Mouse (Mus musculus) erythroblast, adult 5-6 weeks (primary cell): ENCODE results near the gene Cep104. TPM values are rescaled to one million over a fixed set of nuclear protein-coding genes. Genes with fewer than 3 reads are reported as not detected.
A peak's percentile ranks its signal among the peaks of the same experiment; 100 is the strongest.

Experiments used
- ATAC-seq: replicated peaks from 2 replicates; pipeline ENCODE4 v1.8.0; 2016; ENCODE audit warnings: moderate number of reproducible peaks, mild to moderate bottlenecking, moderate TSS enrichment, inconsistent platforms; ENCODE audit not compliant: poor library complexity, low FRiP score, severe bottlenecking
- total RNA-seq, 2 experiments: library from RNA; stranded (forward) in 1 of 2; stranded (reverse) in 1 of 2; fragments of 150-400 nt in 1 of 2; fragments of 200-764, 138-1000 nt in 1 of 2; gene quantifications; 2 replicates each; pipeline versions ENCODE4 v1.2.3 to v1.2.4; 2015 to 2017; ENCODE audit warnings: low replicate concordance in 2 of 2

The Cep104 gene
- total RNA-seq (2015; ENCODE audit: low replicate concordance) (1.9 and 6.1 TPM in 2 replicates), total RNA-seq (2017; ENCODE audit: low replicate concordance) (5.0 and 11.9 TPM in 2 replicates)

DNA sequence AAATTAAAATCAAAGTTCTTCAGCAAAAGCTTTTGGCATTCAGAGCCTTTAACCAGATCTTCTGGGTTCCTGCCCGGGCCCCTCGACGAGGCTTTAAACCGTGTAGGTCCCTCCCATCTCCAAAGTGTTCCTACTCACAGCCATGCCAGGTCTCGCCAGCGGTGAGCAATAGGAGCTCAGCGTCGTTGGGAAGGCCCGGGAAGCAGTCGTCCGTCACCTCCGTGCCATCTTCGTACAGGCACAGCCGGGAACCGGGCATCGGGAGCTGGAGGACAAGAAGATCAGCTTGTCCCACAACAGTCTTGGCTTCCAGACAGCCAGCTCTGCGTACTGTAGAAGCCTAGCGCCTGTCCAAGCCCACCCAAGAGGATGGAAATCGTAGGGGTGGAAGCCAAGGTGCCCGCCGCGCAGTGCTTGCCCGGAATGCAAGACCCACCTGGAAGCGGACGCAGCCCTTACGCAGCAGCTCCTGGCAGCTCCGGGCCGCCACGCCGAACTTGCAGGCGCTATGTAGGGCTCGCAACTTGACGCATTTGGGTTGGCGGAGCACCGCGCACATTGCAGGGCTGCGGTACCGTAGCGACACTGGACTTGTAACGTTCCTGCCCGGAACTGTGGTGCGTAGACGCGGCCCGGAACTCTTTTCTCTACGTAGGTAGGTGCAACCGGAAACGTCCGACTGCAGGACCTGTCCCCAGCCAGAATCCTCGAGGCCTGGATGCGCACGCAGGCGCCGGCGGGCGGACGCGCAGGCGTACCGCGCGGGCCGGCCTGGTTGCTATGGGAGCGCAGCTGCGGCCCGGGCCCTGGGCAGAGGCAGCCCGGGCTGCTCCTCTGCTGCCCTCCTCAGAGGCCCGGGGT lies at the start of gene Cep104, which contains the start of gene Dffb:
Cep104 (plus strand) TSS at position 764 of the 861 bp plus-strand sequence.
Dffb (minus strand) TSS at position 696 of the 861 bp plus-strand sequence.
- peak; percentile 94 for ATAC-seq

DNA sequence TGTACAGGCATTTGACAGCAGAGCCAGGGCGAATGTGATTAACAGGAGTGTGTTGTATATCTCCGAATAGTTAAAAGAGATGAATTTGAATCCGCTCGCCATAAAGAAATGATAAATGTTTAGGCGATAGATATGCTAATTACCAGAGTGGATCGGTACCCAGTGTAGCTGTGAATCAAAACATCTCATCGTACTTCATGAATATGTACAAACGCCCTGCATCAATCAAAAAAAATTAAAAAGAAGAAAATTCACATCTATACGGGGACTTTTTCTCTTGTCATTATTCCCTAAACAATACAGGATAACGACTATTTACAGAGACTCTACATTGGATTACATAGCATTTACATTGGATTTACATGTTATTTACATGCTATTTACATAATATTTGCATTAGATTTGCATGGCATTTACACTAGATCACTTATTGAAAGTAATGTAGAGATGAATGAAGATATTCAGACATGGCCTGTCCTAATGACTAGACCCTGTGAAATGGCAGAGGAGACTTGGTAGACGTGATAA lies 46.2 kb upstream of the Cep104 start:
- no peak for ATAC-seq

DNA sequence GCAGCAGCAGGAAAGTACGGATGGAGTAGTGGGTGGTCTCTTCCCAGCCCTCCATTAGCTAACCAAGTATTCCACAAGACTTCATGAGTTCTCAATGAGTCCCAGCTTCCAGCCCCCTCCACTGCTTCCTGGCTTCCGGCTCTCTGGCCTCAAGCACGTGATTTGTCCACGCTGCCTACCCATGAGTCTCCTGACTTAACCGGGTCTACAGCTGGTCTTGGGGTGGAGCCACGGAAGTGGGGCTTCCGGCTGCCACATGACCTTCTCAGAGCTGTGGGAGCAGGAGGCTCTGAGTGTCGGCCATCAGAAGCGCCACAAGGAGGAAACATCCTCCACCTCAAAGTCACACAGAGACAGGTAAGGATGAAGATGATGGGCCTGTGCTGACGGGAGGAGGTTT lies 45.6 kb upstream of the Cep104 start:
- ATAC-seq, result no peak

DNA sequence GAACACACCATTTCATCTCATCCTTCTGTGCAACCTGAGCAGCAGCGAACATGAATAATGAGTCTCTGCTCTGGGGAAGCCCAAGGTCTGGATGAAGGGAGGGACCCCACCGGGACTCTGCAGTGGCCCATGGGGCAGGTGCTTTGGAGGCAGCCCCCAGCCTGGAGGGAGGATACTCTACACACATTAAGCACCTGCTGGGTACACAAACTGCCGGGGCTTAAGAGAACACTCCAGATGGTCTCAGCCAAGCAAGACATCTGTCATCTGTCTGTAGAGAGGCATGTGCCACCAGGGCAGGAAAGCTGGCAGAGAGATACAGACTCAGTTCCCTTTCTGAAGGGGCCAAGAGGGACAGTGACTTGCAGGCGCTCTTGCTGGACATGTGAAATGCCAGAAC lies 45.1 kb upstream of the Cep104 start:
- no peak for ATAC-seq

DNA sequence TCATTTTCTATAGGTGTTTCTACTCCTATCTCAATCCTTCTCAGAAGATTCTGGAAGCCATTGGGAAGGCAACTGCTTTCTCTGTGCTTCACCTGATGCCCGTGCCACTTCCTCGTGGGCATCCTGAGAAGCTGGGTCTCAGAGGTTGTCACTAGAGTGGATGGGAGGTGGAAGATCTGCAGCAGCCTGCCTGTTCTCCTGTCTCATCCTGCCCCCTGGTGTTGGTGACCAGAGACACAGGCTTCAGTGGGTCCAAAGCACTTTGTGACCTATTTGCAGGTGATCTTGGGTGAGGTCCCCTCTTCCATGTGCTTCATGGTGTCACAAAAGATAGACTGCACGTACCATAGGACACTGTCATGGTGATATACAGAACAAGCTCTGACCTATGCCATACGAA lies 31.8 kb upstream of the Cep104 start:
- ATAC-seq, result no peak

DNA sequence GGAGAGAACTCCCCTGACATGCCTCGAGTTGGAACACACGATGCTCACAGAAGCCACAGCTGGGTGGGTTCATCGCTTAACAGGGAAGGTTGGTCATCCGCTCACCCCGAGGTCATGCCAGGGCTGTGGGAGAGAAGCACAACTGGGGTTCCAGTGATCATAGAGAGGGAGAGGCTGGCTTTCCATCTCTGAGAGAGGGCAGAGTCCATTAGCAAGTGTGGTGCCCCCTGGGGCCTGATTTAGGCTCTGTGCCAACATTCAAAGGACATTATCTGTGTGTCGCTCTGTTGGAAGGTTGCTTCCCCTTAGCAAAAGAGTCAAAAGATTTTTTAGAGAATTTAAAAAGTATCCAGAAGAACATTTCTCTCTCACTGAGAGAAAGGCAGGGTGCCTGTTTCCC lies 30.7 kb upstream of the Cep104 start:
- no peak for ATAC-seq

DNA sequence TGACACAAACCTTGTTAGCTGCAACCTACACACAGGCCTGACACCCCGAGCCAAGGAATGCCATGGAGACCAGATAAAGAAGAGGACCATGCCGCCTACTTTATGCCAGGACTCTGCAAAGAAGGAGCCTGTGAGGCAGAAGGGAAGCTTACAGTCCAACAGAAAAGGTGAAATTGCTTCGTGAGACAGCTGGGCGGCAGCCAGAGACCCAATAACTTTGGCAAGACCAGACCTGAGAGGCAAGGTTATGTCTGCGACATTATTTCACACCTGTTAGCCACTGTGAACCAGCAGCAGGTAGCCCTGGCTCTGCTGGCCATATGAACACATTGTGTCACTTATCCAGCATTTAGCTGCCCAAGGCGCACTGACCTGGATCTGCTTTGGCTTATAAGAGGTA lies 29.3 kb upstream of the Cep104 start:
- ATAC-seq, result no peak

DNA sequence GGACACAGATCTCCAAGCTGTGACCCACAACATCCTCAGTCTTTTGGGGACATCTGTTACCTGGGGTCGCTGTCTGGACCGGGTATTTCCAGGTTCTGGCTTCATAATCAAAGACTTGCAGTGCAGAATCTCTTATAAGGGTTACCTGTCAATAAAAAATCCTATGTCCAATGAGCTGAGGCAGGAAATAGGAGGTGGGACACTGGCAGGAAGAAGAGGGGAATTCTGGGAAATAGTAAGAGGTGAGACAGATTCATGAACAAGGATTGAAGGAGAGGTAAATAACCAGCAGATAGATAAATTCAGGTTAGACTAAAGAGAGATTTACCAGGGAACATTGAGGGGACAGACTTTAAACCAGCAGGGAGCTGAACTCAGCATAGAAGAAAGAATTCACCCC lies 24.6 kb upstream of the Cep104 start:
- ATAC-seq, result no peak

DNA sequence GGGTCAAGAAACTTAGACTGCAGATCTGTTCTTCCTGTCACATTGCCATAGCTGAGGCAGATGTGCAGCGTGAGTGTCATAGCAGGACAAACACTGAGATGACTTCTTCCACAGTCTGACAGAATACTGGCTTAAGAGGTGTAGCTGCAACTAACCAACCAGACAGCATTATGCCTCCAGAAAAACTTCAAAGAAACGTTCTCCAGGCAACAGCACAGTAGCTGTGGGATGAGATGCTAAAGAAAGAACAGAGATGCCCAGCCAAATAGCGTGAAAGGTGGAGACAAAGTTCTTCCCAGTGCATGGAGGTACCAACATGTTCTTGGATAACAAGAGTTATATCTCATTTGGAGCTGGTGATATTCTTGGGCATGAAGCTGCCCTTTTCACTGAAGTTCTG lies 23.8 kb upstream of the Cep104 start:
- ATAC-seq, result no peak

DNA sequence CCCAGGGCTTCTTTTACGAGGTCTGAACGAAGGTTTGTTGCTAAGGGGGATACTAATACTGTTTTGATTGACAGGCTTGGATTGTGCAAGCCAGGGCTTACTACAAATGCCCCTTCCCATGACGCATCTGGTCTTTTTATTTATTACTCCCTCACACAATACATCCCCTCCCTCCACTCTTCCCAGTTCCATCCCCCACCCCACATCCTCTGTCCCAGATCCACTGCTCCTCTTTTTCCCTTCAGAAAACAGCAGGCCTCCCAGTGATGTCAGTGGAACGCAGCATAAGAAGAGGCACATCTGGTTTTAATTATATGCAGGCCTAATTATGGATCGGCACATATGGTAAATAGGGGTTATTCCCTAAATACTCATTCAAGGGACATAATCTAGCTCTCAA lies 23.3 kb upstream of the Cep104 start:
- no peak for ATAC-seq

DNA sequence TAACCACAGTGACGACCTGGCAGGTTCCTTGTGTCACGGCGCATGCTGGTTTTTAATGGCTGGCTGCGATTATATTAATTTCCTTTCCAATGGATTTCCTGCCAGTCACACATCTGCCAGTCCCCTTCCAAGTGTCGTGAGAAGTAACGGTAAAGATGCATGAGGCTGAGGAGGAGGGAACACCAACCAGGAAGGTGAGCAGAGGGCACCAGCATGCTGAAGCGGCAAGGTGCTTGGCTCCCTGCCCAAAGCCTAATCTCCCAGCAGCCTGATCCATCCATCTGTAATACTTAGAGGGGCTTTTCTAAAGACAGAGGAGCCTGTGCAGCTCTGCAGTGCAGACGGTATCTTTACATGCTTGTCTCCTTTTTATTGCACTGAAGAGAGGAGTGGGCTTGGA lies 19.3 kb upstream of the Cep104 start:
- no peak for ATAC-seq

DNA sequence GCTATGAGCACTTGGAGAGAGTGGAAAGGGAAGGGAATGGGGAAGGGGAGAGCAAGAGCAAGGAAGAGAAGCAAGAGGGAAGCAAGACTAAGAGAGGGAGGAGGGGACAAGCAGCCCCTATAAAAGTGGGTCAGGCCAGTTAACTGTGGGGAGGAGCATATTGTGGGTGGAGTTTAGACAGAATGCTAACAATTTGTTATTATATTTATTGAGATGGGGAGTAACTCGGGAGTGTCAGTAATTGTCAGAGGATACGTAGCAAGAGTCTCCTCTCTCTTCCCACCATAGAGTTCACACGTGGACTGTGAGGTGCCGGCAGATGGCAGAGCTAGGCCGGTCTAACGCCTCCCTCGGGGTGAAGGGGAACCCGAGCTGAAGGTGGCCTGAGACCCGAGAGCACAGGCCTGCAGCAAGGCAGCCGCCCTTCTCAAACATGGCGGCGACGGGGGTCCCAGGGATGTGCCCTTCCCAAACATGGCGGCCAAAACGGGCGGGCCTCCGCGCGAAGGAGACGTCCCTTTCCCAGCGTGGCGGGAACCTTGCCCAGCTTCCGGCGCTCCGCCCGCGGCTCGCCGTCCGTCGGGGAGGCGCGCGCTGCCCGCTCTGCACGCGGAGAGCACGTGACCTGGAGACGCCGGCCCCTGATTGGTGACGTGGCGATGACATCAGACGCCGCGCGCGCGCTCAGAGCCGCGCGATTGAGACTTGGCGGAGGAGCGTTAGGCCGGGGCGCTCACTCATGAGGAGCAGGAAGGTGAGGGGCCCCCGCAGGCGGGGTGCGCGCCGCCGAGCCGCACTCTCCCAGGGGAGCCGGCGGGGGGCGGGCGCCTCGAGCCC lies 18.2 kb upstream of the Cep104 start, which contains the start of gene A430005L14Rik:
A430005L14Rik (plus strand) TSS at position 669 of the 837 bp plus-strand sequence.
- ATAC-seq, result peak; percentile 94

DNA sequence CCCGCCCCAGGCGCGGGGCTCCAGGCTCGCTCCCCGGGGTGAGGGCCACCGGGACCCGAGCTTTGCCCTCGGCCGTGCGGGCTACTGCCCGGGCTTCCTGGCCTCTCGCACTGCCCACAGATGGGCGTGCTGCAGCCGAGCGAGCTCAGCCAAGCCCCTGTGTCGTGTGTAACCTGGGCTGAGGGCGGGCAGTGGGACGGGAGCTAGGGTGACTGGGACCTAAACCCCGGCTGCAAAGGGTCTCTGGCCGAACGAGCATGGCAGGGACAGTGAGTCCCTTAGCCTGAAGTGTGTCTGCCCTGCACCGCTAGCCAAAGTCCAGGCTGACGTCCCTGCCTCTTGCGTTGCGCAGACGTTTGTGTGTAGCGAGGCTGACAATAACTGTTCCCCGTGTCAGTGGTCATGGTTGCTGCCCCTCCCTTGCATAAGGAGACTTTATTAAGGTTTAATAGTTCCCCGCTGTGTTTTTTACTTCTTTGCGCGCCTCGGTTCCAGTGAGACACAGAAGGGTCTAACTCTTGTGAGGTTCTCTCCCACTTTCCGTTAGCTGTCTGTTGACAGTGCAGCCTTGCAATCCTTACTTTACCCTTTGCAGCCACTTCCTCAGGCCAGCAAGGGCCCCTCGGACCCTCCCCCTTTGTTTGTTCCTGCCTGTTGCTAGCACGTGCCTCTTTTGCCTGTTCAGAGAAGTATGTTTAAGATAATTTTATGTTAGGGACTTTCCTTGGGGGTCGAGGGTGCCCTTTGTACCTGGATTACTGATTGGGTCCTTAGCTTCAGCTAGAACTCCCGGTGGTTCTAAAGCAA lies 17.3 kb upstream of the Cep104 start:
- peak; percentile 44 for ATAC-seq

DNA sequence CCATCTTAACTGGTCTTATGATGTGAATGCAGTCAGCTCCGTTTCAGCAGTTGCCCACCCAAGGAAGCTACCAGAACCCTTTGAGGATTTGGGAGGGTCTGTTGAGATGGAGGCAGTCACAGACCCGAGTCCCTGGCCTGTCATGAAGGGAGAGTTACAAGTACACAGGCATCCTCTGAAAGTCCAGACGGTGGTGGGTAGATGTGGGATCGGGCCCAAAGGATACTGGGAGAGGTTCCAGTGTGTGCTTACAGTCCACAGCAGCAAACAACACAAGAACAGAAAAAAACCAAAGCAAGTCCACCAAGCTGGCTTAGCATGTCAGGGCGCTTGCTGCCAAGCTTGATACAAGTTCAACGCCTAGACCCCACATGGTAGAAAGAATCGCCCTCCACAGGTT lies 12.4 kb upstream of the Cep104 start:
- ATAC-seq, result no peak

DNA sequence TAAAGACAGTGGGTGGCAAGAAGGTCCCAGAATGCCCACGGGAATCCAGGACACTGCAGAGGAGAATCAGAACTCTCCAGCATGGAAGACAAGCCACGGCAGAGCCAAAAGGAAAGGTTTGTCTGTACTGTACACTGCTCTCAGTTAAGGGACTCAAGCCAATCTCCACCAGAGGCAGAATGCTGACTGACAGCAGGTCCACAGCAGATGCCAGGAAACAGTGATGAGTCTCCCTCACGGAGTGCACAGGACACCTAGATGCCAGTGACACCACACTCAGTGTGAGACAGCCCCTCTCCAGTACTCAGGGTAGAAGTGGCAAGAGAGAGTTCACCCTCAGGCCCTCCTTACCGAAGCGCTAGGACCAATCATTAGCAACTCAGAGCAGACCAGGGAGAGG lies 8.3 kb upstream of the Cep104 start:
- no peak for ATAC-seq

DNA sequence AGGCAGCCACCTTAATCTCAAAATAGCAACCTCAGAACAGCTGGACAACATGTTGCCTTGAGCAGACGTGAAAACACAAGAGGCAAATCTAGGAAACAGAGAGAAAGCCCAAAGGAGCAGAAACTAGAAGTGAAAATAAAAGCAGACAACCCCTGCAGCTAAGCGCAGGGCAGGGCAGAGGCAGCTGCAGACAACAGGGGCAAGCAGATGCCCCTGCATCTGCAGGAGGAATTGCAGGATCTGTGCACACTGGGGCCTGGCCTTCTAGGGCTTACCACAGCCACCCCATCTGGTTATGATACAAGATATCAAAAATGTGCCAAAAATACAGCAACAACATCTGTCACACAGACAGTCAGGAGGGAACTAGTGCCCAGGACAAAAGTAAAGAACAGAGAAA lies 7.4 kb upstream of the Cep104 start:
- ATAC-seq, result no peak

DNA sequence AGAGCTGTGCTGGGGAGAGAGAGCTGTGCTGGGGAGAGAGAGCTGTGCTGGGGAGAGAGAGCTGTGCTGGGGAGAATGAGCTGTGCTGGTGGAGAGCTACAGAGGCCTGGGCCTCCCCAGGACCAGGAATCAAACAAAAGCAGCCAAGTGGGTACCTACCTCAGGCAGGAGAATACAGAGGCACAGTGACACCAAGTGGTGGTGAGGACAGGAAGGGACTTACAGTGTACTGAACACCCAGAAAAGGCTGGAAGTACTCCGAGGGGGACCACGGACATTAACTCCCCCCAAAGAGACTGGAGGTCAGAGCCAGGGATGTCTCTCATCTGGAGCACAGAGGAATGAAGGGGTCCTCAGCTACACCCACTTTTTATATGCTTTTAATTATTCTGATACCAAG lies 6.9 kb upstream of the Cep104 start:
- no peak for ATAC-seq

DNA sequence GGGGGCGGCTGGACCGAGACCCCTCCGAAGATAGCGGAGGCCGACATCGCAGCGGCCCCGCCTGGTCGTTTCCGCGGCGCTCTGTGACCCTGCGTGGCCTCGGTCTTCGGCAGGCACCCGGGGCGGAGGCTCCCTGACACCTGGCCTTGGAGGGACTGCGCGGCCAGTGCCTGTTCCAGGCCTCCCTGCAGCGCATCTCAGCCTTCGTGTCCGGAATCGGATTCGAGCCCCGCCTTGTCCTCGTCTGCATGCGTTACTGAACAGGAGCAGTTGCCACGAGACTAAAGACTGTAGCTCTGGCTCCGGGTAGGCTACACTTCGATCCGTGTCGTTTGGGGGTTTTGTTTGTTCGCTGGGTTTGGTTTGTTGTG lies 283 bp downstream of the Cep104 start:
- ATAC-seq, result peak; percentile 38

DNA sequence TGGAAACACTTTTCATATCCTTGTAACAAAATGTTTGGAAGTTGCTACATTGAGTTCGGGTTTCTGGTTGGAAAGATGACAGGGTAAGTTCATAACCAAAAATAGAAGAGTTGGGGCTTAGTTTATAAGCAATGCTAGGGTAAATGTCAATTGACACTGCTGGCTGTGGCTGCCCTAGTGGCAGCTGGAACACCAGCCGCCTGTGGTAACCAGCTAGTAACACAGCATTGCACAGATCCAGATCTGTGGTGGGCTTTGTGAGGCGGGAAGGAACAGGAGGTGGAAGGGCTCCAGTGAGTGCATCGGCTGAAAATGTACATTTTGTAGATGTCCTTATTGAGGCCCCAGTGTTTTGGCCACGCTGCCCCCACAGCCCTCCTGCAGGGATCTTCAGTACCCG lies 774 bp downstream of the Cep104 start:
- no peak for ATAC-seq

DNA sequence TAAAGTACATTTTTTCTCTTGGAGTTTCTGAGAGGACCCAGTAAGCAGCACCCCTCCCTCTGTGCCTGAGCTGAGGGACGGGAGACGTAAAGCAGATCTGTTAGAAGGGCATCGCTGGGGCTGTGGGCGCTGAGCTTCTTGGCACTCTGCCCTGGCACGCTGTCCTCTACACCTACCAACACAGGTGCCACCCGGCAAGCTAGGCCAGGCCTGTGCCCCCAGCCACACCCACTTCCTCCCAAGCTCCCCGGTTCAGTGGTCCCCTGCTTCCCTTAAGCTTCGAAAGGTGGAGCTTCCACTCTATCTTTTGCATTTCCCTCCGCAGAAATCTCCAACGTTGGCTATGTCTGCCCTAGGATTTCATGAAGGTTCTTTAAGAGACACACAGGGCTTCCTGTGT lies 4.2 kb downstream of the Cep104 start:
- no peak for ATAC-seq
